Mouse (Mus musculus): Measurements from ENCODE around the gene Abhd15.
"Not testable (repeated sequence)": the region's sequence is repeated elsewhere in the genome, so short reads cannot be mapped to it uniquely, and the experiment has no call there.

Abhd15 gene

GRCm38 (mm10) chr11:77511336-77511735 lies 3.6 kb upstream of the Abhd15 start:
- intact Hi-C loops (cut with DNase I), result no loop called here

- intact Hi-C loops (cut with DNase I), result no loop called here
These were observed 1.8 kb upstream of the Abhd15 start for GRCm38 (mm10) chr11:77512891-77513810.

GRCm38 (mm10) chr11:77513811-77514170 lies 1.1 kb upstream of the Abhd15 start:
- intact Hi-C loops (cut with DNase I), result no loop called here

GRCm38 (mm10) chr11:77514281-77514831 lies 565 bp upstream of the Abhd15 start:
- intact Hi-C loops (cut with DNase I), result no loop called here

GRCm38 (mm10) chr11:77515637-77516552 lies 974 bp downstream of the Abhd15 start, which contains the start of gene Trp53i13:
Trp53i13 (minus strand) TSS chr11:77515980.
- intact Hi-C loops (cut with DNase I), result no loop called here

- intact Hi-C loops (cut with DNase I), result no loop called here
These were observed 1.9 kb downstream of the Abhd15 start for GRCm38 (mm10) chr11:77516553-77517425.

- intact Hi-C loops (cut with DNase I), result no loop called here
These were observed 3.3 kb downstream of the Abhd15 start for GRCm38 (mm10) chr11:77518051-77518798.

- intact Hi-C loops (cut with DNase I), result no loop called here
These were observed 4.1 kb downstream of the Abhd15 start, which contains the start of gene Gm10392 for GRCm38 (mm10) chr11:77519043-77519442. Gm10392 (minus strand) TSS chr11:77519198.

GRCm38 (mm10) chr11:77520601-77521529 lies 5.9 kb downstream of the Abhd15 start:
- intact Hi-C loops (cut with DNase I), result no loop called here

GRCm38 (mm10) chr11:77525804-77526486 lies 11.0 kb downstream of the Abhd15 start:
- intact Hi-C loops (cut with DNase I), result loop anchor here (2.0 kb wide), 1 partner anchor 23 kb away; no protein-coding TSS in a partner anchor

GRCm38 (mm10) chr11:77528420-77528819 lies 13.5 kb downstream of the Abhd15 start:
- intact Hi-C loops (cut with DNase I), result not testable (repeated sequence)

- intact Hi-C loops (cut with DNase I), result no loop called here
These were observed 14.7 kb downstream of the Abhd15 start for GRCm38 (mm10) chr11:77529644-77530043.

- intact Hi-C loops (cut with DNase I), result no loop called here
These were observed 15.9 kb downstream of the Abhd15 start for GRCm38 (mm10) chr11:77530862-77531261.

GRCm38 (mm10) chr11:77532202-77532846 lies 17.4 kb downstream of the Abhd15 start:
- intact Hi-C loops (cut with DNase I), result no loop called here

GRCm38 (mm10) chr11:77545261-77545660 lies 30.3 kb downstream of the Abhd15 start:
- intact Hi-C loops (cut with DNase I), result loop anchor here (5.0 kb wide), 1 partner anchor 37 kb away; no protein-coding TSS in a partner anchor

- intact Hi-C loops (cut with DNase I), result no loop called here
These were observed 70.3 kb downstream of the Abhd15 start for GRCm38 (mm10) chr11:77585201-77585600.

Measured in adrenal gland (tissue).